Mouse (Mus musculus) ES-E14 (cell line): ENCODE results near the gene Pgs1.

Experiments used
- CHD2 ChIP-seq: IDR thresholded peaks from 2 replicates; pipeline ENCODE4 v1.6.1; 2014; ENCODE audit warnings: mild to moderate bottlenecking, low read depth, low read length, inconsistent platforms
- MAFK ChIP-seq: IDR thresholded peaks from 2 replicates; pipeline ENCODE4 v1.6.1; 2014; ENCODE audit warnings: mild to moderate bottlenecking, low read depth, low read length, inconsistent platforms; ENCODE audit not compliant: insufficient read depth
- ZC3H11A ChIP-seq: IDR thresholded peaks from 2 replicates; pipeline ENCODE4 v1.6.1; 2012; ENCODE audit warnings: low read depth, mild to moderate bottlenecking, inconsistent platforms, low read length, borderline replicate concordance
- ZNF384 ChIP-seq: IDR thresholded peaks from 2 replicates; pipeline ENCODE4 v1.6.1; 2012; ENCODE audit warnings: low read depth, low read length, inconsistent platforms

DNA sequence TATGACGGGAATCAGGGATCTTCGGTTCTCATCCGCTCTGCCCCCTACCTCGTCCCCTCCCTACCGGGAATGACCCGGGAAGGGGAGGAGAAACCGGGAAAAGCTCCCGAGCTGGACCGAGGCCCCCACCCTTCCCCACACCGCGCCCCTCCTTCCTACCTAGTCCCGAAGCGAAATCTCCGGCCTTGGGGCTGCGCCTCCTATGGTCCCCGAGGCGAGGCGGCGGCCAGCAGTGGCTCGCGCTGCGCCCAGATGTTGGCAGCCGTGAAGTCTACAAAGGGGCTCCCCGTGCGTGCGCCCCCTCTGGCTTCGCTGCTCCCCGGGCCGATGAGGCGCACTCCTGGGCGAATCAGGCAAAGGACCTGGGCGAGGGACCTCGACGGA lies 17.4 kb upstream of the Pgs1 start:
- TF ChIP-seq ZNF384 (no peak), CHD2 (no peak), ZC3H11A (no peak), MAFK (no peak)
